Mouse (Mus musculus): ENCODE results near the gene Il25. TPM values are rescaled to one million over a fixed set of nuclear protein-coding genes. Genes with fewer than 3 reads are reported as not detected.

Il25 gene
- polyA plus RNA-seq (2014; fragmentation: Illumina TruSeq; extraction: RNeasy Lipid Tissue Mini Kit (QIAGEN cat#74804); ENCODE audit: low read depth, low replicate concordance): not detected

GRCm38 (mm10) chr14:54932645-54933150, at the start of gene Il25:
TSS of gene Il25 (plus strand) at chr14:54932695.

GRCm38 (mm10) chr14:54883154-54884021, 49.1 kb upstream of the Il25 start, which contains the start of the genes Bcl2l2 and Gm20521:
TSS of gene Bcl2l2 (plus strand) at chr14:54883377.
TSS of gene Gm20521 (plus strand) at chr14:54883441.

GRCm38 (mm10) chr14:54892200-54892599, 40.3 kb upstream of the Il25 start, which contains the start of gene Pabpn1:
TSS of gene Pabpn1 (plus strand) at chr14:54892500.

DNA sequence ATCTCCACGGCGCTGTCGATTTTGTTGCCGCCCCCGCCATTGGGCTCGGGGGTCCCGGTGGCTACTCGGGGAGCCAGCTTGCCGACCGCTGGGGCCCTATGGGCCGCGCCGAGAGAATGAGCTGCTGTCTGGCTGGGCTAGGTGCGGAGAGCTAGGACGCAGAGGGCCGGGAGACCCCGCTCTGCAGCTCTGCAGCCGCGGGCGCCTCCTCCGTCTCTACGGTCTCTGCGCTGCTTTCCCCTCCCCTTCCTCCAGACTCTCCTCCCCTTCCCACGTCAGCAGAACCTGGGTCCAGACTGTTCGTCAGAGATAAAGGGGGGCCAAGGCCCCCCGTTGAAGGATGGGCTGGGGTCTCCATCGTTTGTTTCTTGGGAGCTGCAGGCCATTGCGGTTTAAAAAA, 19.6 kb upstream of the Il25 start, which contains the start of gene Slc22a17:
TSS of gene Slc22a17 (minus strand) at position 247 of the 400 bp plus-strand sequence.

GRCm38 (mm10) chr14:54925349-54926342, 6.8 kb upstream of the Il25 start, which contains the start of gene Efs:
TSS of gene Efs (minus strand) at chr14:54926126.

DNA sequence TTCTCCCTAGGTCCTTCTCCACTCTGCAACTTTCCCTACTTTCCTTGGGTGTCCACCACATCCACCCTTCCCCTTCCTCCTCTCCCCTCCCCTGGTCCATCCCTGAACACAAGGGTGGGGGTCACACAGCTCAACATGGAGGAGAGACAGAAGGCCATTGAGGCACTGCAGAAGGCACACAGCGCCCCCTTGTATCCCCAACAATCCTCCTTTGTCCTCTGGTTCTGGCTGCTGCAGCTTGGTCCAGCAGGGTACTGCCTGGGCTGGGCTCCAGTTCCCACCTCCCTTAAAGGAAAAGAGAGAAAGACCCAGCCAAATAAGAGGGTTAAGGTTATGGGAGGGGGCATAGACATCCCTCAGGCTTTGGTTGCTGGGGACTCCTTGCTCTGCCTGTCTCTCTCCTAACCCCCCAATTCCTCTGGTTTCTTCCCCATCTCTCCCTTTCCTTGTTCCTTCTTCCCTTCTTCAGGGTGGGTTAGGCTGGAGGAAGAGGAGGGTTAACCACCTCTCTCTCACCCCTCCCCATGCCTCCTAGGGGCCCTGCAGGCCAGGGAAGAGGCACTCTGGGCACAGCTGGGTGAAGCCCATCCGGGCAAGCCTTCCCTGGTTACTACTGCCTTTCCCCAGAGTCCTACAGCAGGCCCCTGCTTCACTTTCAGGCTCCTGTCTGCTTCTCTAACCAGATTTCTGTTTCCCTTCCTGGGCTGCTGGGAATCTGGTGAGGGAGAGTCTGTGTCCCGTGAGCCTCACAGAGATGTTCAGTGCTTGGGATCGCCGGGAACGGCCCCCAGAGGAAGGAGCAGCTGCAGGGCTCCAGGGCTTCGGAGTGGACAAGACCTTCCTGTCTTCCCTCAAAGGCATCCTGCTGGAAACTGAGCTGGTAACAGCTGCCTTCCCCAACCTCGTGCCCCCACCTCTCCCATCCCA, 3.7 kb downstream of the Il25 start, which contains the start of gene Cmtm5:
TSS of gene Cmtm5 (plus strand) at position 358 of the 927 bp plus-strand sequence.

GRCm38 (mm10) chr14:54966320-54966977, 34.0 kb downstream of the Il25 start, which contains the start of gene Myh6:
TSS of gene Myh6 (minus strand) at chr14:54966927.

DNA sequence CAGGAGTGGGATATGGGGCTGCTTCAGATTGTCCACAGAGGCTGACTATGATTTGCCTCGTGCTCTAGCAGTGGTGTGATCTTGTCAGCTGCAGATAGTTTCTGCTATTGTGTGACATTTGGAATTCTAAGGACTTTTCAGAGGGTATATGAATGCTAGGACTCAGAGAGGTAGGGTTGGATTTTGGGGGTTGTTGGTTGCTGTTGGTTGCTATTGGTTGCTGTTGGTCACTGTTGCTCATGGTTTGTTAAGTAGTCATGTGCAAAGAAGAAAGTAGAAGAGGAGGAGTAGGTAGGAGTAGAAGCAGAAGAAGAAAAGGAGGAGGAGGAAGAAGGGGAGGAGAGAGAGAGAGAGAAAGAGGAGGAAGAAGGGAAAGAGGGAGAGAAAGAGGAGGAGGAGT, 44.1 kb downstream of the Il25 start, which contains the start of gene Gm17428:
TSS of gene Gm17428 (plus strand) at position 301 of the 400 bp plus-strand sequence.

Other genes starting within 250 kb of the Il25 start
- gene 1700123O20Rik, start 246.5 kb upstream of the Il25 start, polyA plus RNA-seq (2014; fragmentation: Illumina TruSeq; extraction: RNeasy Lipid Tissue Mini Kit (QIAGEN cat#74804); ENCODE audit: low read depth, low replicate concordance): 18.0 TPM
- gene Acin1, start 245.8 kb upstream of the Il25 start, polyA plus RNA-seq (2014; fragmentation: Illumina TruSeq; extraction: RNeasy Lipid Tissue Mini Kit (QIAGEN cat#74804); ENCODE audit: low read depth, low replicate concordance): 110 TPM
- gene Gm29776, start 233.9 kb upstream of the Il25 start, polyA plus RNA-seq (2014; fragmentation: Illumina TruSeq; extraction: RNeasy Lipid Tissue Mini Kit (QIAGEN cat#74804); ENCODE audit: low read depth, low replicate concordance): not detected
- not detected for gene Cebpe, start 220.5 kb upstream of the Il25 start, polyA plus RNA-seq (2014; fragmentation: Illumina TruSeq; extraction: RNeasy Lipid Tissue Mini Kit (QIAGEN cat#74804); ENCODE audit: low read depth, low replicate concordance)
- gene Slc7a8, start 150.7 kb upstream of the Il25 start, polyA plus RNA-seq (2014; fragmentation: Illumina TruSeq; extraction: RNeasy Lipid Tissue Mini Kit (QIAGEN cat#74804); ENCODE audit: low read depth, low replicate concordance): 51.3 TPM
- 2.4 TPM for gene Rnf212b, start 118.6 kb upstream of the Il25 start, polyA plus RNA-seq (2014; fragmentation: Illumina TruSeq; extraction: RNeasy Lipid Tissue Mini Kit (QIAGEN cat#74804); ENCODE audit: low read depth, low replicate concordance)
- 14.8 TPM for gene Homez, start 61.7 kb upstream of the Il25 start, polyA plus RNA-seq (2014; fragmentation: Illumina TruSeq; extraction: RNeasy Lipid Tissue Mini Kit (QIAGEN cat#74804); ENCODE audit: low read depth, low replicate concordance)
- gene Ppp1r3e, start 55.1 kb upstream of the Il25 start, polyA plus RNA-seq (2014; fragmentation: Illumina TruSeq; extraction: RNeasy Lipid Tissue Mini Kit (QIAGEN cat#74804); ENCODE audit: low read depth, low replicate concordance): 11.4 TPM
- gene Bcl2l2, start 49.3 kb upstream of the Il25 start, polyA plus RNA-seq (2014; fragmentation: Illumina TruSeq; extraction: RNeasy Lipid Tissue Mini Kit (QIAGEN cat#74804); ENCODE audit: low read depth, low replicate concordance): 15.8 TPM
- gene Gm20521, start 49.3 kb upstream of the Il25 start, polyA plus RNA-seq (2014; fragmentation: Illumina TruSeq; extraction: RNeasy Lipid Tissue Mini Kit (QIAGEN cat#74804); ENCODE audit: low read depth, low replicate concordance): not detected
- 28.3 TPM for gene Pabpn1, start 40.2 kb upstream of the Il25 start, polyA plus RNA-seq (2014; fragmentation: Illumina TruSeq; extraction: RNeasy Lipid Tissue Mini Kit (QIAGEN cat#74804); ENCODE audit: low read depth, low replicate concordance)
- gene Slc22a17, start 19.6 kb upstream of the Il25 start, polyA plus RNA-seq (2014; fragmentation: Illumina TruSeq; extraction: RNeasy Lipid Tissue Mini Kit (QIAGEN cat#74804); ENCODE audit: low read depth, low replicate concordance): 0.40 TPM
- not detected for gene Efs, start 6.6 kb upstream of the Il25 start, polyA plus RNA-seq (2014; fragmentation: Illumina TruSeq; extraction: RNeasy Lipid Tissue Mini Kit (QIAGEN cat#74804); ENCODE audit: low read depth, low replicate concordance)
- gene Cmtm5, start 3.6 kb downstream of the Il25 start, polyA plus RNA-seq (2014; fragmentation: Illumina TruSeq; extraction: RNeasy Lipid Tissue Mini Kit (QIAGEN cat#74804); ENCODE audit: low read depth, low replicate concordance): not detected
- not detected for gene Myh6, start 34.2 kb downstream of the Il25 start, polyA plus RNA-seq (2014; fragmentation: Illumina TruSeq; extraction: RNeasy Lipid Tissue Mini Kit (QIAGEN cat#74804); ENCODE audit: low read depth, low replicate concordance)
- not detected for gene Gm17428, start 44.2 kb downstream of the Il25 start, polyA plus RNA-seq (2014; fragmentation: Illumina TruSeq; extraction: RNeasy Lipid Tissue Mini Kit (QIAGEN cat#74804); ENCODE audit: low read depth, low replicate concordance)
- gene Myh7, start 61.9 kb downstream of the Il25 start, polyA plus RNA-seq (2014; fragmentation: Illumina TruSeq; extraction: RNeasy Lipid Tissue Mini Kit (QIAGEN cat#74804); ENCODE audit: low read depth, low replicate concordance): not detected
- gene Ngdn, start 82.8 kb downstream of the Il25 start, polyA plus RNA-seq (2014; fragmentation: Illumina TruSeq; extraction: RNeasy Lipid Tissue Mini Kit (QIAGEN cat#74804); ENCODE audit: low read depth, low replicate concordance): 2.6 TPM
- 0.36 TPM for gene Zfhx2, start 159.6 kb downstream of the Il25 start, polyA plus RNA-seq (2014; fragmentation: Illumina TruSeq; extraction: RNeasy Lipid Tissue Mini Kit (QIAGEN cat#74804); ENCODE audit: low read depth, low replicate concordance)
- gene Thtpa, start 162.1 kb downstream of the Il25 start, polyA plus RNA-seq (2014; fragmentation: Illumina TruSeq; extraction: RNeasy Lipid Tissue Mini Kit (QIAGEN cat#74804); ENCODE audit: low read depth, low replicate concordance): 9.5 TPM
- 3.4 TPM for gene Ap1g2, start 173.9 kb downstream of the Il25 start, polyA plus RNA-seq (2014; fragmentation: Illumina TruSeq; extraction: RNeasy Lipid Tissue Mini Kit (QIAGEN cat#74804); ENCODE audit: low read depth, low replicate concordance)
- gene Jph4, start 184.2 kb downstream of the Il25 start, polyA plus RNA-seq (2014; fragmentation: Illumina TruSeq; extraction: RNeasy Lipid Tissue Mini Kit (QIAGEN cat#74804); ENCODE audit: low read depth, low replicate concordance): not detected